Mouse (Mus musculus) intestine, embryonic 15.5 days (tissue): Measurements from ENCODE around the gene Prr14l. TPM values are rescaled to one million over a fixed set of nuclear protein-coding genes. Genes with fewer than 3 reads are reported as not detected.
A peak's percentile ranks its signal among the peaks of the same experiment; 100 is the strongest.
"Not testable (repeated sequence)": the region's sequence is repeated elsewhere in the genome, so short reads cannot be mapped to it uniquely, and the experiment has no call there.

Experiments used
- ATAC-seq: fragments of 200-750 bp; cut with Nextera tagmentation; 2 replicates; pipeline ENCODE4 v1.8.0; 2017; ENCODE audit warnings: moderate TSS enrichment, moderate library complexity
- H3K27ac ChIP-seq: fragments of 300-500 bp; sonication (generic); 2 replicates; pipeline ENCODE4 v1.5.1; 2015; ENCODE audit warnings: mild to moderate bottlenecking, inconsistent platforms
- H3K27me3 ChIP-seq: fragments of 300-500 bp; sonication (generic); replicated peaks from 2 replicates; pipeline ENCODE4 v1.6.1; 2015; ENCODE audit warnings: inconsistent platforms
- H3K36me3 ChIP-seq: fragments of 300-500 bp; sonication (generic); 2 replicates; pipeline ENCODE4 v1.6.1; 2015; ENCODE audit warnings: inconsistent platforms
- H3K4me1 ChIP-seq: fragments of 300-500 bp; sonication (generic); replicated peaks from 2 replicates; pipeline ENCODE4 v1.6.1; 2015; ENCODE audit warnings: inconsistent platforms
- H3K4me2 ChIP-seq: fragments of 300-500 bp; sonication (generic); replicated peaks from 2 replicates; pipeline ENCODE4 v1.6.1; 2015; ENCODE audit warnings: mild to moderate bottlenecking, inconsistent platforms
- H3K4me3 ChIP-seq: fragments of 300-500 bp; sonication (generic); replicated peaks from 2 replicates; pipeline ENCODE4 v1.5.1; 2015; ENCODE audit warnings: inconsistent platforms
- H3K9ac ChIP-seq: fragments of 300-500 bp; sonication (generic); 2 replicates; pipeline ENCODE4 v1.6.1; 2015; ENCODE audit warnings: inconsistent platforms
- H3K9me3 ChIP-seq: fragments of 300-500 bp; sonication (generic); 2 replicates; pipeline ENCODE4 v1.6.1; 2016; ENCODE audit warnings: inconsistent platforms
- WGBS: fragments of 180-500 bp; shearing (Covaris S2); methylation state at CpG from one replicate; pipeline ENCODE4 v1.1.7; 2015; 5-methylcytosine and 5-hydroxymethylcytosine counted together
- polyA plus RNA-seq: library from polyadenylated mRNA; unstranded; fragments of >200 nt; fragmentation: Nextera tagmentation; extraction: Ambion mirVana; gene quantifications from 2 replicates; pipeline ENCODE4 v1.2.1, GENCODE M21; 2015

The Prr14l gene
- polyA plus RNA-seq, 1 experiment from 2014 or later, result 12.4 TPM

DNA sequence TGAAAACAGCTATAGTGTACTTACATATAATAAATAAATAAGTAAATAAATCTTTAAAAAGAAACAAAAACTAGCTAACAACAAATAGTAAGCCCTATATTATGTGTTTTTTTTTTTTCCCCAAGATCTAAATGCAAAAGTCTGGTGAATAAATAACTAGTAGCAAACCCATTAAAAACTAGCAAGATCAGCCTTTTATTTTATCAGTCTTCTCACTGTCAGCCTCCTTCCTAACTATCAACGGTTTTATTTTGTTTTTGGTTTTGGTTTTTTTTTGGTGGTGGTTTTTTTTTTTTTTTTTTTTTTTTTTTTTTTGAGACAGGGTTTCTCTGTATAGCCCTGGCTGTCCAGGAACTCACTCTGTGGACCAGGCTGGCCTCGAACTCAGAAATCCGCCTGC, 4.5 kb downstream of the Prr14l start:
- not testable (repeated sequence) for H3K9me3 ChIP-seq, H3K27ac ChIP-seq, H3K9ac ChIP-seq, H3K27me3 ChIP-seq, ATAC-seq, H3K36me3 ChIP-seq, H3K4me2 ChIP-seq, H3K4me3 ChIP-seq
- WGBS, result 86% methylated on average over 3 of the region's 3 CpGs
- H3K4me1 ChIP-seq, result 0 out of 2 replicates have a peak, but pooled peaks cover 12% of the 10 kb centered on the region

GRCm38 (mm10) chr5:32849178-32849577, 4.9 kb downstream of the Prr14l start:
- 94% methylated on average over 3 of the region's 3 CpGs for WGBS
- 0 out of 2 replicates have a peak, but pooled peaks cover 2% of the 10 kb centered on the region for H3K36me3 ChIP-seq
- no peaks in the 10 kb centered on the region for H3K27me3 ChIP-seq
- ATAC-seq, result no peak
- no peak overlapping the region for H3K4me3 ChIP-seq
- no peaks in the 10 kb centered on the region for H3K9me3 ChIP-seq
- no peak overlapping the region for H3K9ac ChIP-seq
- 0 out of 2 replicates have a peak, but pooled peaks cover 12% of the 10 kb centered on the region for H3K4me1 ChIP-seq
- H3K4me2 ChIP-seq, result no peak overlapping the region
- H3K27ac ChIP-seq, result no peak overlapping the region

- H3K4me2 ChIP-seq, result no peak overlapping the region
- H3K27ac ChIP-seq, result no peak overlapping the region
- H3K27me3 ChIP-seq, result no peaks in the 10 kb centered on the region
- H3K4me1 ChIP-seq, result no peaks in the 10 kb centered on the region
- H3K9me3 ChIP-seq, result no peaks in the 10 kb centered on the region
- 93% methylated on average over 2 of the region's 2 CpGs for WGBS
- peaks cover 51% of the 10 kb centered on the region for H3K36me3 ChIP-seq
- H3K4me3 ChIP-seq, result no peak overlapping the region
- no peak for ATAC-seq
- H3K9ac ChIP-seq, result no peak overlapping the region
Observed at GRCm38 (mm10) chr5:32840029-32840428, 14.0 kb downstream of the Prr14l start.

- Histone ChIP-seq H3K36me3 (peaks cover 37% of the 10 kb centered on the region), H3K4me1 (no peaks in the 10 kb centered on the region), H3K9me3 (no peaks in the 10 kb centered on the region), H3K4me3 (no peak overlapping the region), H3K27ac (no peak overlapping the region), H3K9ac (no peak overlapping the region), H3K27me3 (no peaks in the 10 kb centered on the region), H3K4me2 (no peak overlapping the region)
- ATAC-seq, result no peak
- 91% methylated on average over 5 of the region's 5 CpGs for WGBS
Observed at GRCm38 (mm10) chr5:32836976-32837375, 17.1 kb downstream of the Prr14l start.

DNA sequence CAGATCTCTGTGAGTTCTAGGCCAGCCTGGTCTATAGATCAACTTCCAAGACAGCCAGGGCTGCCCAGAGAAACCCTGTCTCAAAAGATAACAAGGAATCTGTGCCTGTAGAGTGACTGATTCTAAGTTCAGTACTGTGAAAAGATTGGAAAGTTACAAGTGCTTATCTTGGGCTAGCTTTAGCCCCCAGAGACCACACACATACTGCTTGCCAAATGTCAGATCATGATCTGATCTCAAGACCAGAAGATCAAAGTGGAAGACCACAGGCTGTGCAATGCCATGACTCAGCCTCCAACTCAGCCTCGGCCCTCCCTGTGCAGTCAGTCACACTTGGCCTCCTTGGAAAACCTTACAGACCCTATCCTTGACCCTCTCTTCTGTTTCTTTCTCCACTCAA, 19.6 kb downstream of the Prr14l start:
- Histone ChIP-seq H3K9me3 (no peaks in the 10 kb centered on the region), H3K4me2 (no peak overlapping the region), H3K27me3 (no peaks in the 10 kb centered on the region), H3K27ac (no peak overlapping the region), H3K4me1 (no peaks in the 10 kb centered on the region), H3K36me3 (peaks cover 31% of the 10 kb centered on the region), H3K4me3 (no peak overlapping the region), H3K9ac (no peak overlapping the region)
- no peak for ATAC-seq
- 88% methylated on average over 1 of the region's 1 CpGs for WGBS

GRCm38 (mm10) chr5:32830054-32830453, 24.0 kb downstream of the Prr14l start:
- Histone ChIP-seq H3K27ac (no peak overlapping the region), H3K4me2 (no peak overlapping the region), H3K27me3 (no peaks in the 10 kb centered on the region), H3K4me3 (no peak overlapping the region), H3K9me3 (no peaks in the 10 kb centered on the region), H3K9ac (no peak overlapping the region), H3K4me1 (no peaks in the 10 kb centered on the region), H3K36me3 (peaks cover 21% of the 10 kb centered on the region)
- no peak for ATAC-seq
- 91% methylated on average over 2 of the region's 2 CpGs for whole genome bisulfite sequencing

DNA sequence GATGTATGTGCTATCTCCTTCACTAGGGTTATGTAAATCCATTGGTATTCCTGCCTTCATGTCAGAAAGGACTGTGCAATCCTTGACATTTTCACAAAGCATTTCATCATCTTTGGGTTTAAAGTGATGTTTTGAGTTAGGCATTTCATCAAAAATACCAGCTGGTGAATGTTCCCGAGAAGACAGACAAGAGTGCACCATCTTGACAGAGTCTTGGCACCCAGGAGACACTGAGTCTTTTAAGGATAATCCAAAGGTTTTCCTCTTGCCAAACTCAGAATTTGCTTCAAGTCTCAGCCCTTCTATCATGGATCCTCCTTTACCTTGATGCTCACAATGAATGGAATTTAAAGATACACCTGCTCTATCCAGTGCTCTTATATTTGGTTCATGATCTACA, 25.3 kb downstream of the Prr14l start:
- ATAC-seq, H3K9ac ChIP-seq, H3K27ac ChIP-seq, H3K4me3 ChIP-seq, H3K4me2 ChIP-seq, H3K4me1 ChIP-seq, H3K27me3 ChIP-seq, H3K9me3 ChIP-seq: not testable (repeated sequence)
- peaks cover 21% of the 10 kb centered on the region for H3K36me3 ChIP-seq
- 87% methylated on average over 1 of the region's 1 CpGs for WGBS

GRCm38 (mm10) chr5:32827009-32827408, 27.0 kb downstream of the Prr14l start, which contains the start of gene Gm20671:
TSS of gene Gm20671 (minus strand) at chr5:32827109.
- WGBS, result 94% methylated on average over 7 of the region's 7 CpGs
- H3K9ac ChIP-seq, result no peak within 1 kb of the TSS
- no peaks in the 10 kb centered on the region for H3K27me3 ChIP-seq
- ATAC-seq, result no peak
- peaks cover 22% of the 10 kb centered on the region for H3K36me3 ChIP-seq
- H3K4me3 ChIP-seq, result no peak within 1 kb of the TSS
- H3K4me1 ChIP-seq, result no peaks in the 10 kb centered on the region
- no peak within 1 kb of the TSS for H3K4me2 ChIP-seq
- no peaks in the 10 kb centered on the region for H3K9me3 ChIP-seq
- H3K27ac ChIP-seq, result no peak within 1 kb of the TSS

- WGBS, result 94% methylated on average over 8 of the region's 8 CpGs
- Histone ChIP-seq H3K36me3 (peaks cover 20% of the 10 kb centered on the region), H3K9ac (no peak overlapping the region), H3K4me1 (no peaks in the 10 kb centered on the region), H3K27ac (no peak overlapping the region), H3K9me3 (no peaks in the 10 kb centered on the region), H3K27me3 (no peaks in the 10 kb centered on the region), H3K4me3 (no peak overlapping the region), H3K4me2 (no peak overlapping the region)
- no peak for ATAC-seq
Observed at GRCm38 (mm10) chr5:32820471-32820870, 33.6 kb downstream of the Prr14l start.

DNA sequence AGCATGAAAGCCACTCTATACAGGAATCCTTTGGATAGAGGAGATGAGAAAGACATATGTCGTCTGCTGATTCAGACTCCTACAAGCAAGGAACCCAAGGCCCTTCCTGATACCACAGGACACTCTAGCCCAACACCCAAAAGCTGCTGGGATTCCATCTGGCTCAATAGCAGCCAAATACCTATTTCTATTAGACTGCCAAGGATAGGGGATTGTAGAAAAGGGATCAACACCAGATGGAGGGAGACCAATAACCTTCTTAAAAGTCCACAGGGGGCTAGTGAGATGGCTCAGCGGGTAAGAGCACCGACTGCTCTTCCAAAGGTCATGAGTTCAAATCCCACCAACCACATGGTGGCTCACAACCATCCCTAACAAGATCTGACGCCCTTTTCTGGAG, 38.7 kb downstream of the Prr14l start:
- 95% methylated on average over 4 of the region's 4 CpGs for WGBS
- no peak overlapping the region for H3K4me2 ChIP-seq
- no peak overlapping the region for H3K9ac ChIP-seq
- H3K27ac ChIP-seq, result no peak overlapping the region
- no peaks in the 10 kb centered on the region for H3K27me3 ChIP-seq
- peaks cover 19% of the 10 kb centered on the region for H3K36me3 ChIP-seq
- no peaks in the 10 kb centered on the region for H3K4me1 ChIP-seq
- H3K4me3 ChIP-seq, result no peak overlapping the region
- no peak for ATAC-seq
- no peaks in the 10 kb centered on the region for H3K9me3 ChIP-seq

DNA sequence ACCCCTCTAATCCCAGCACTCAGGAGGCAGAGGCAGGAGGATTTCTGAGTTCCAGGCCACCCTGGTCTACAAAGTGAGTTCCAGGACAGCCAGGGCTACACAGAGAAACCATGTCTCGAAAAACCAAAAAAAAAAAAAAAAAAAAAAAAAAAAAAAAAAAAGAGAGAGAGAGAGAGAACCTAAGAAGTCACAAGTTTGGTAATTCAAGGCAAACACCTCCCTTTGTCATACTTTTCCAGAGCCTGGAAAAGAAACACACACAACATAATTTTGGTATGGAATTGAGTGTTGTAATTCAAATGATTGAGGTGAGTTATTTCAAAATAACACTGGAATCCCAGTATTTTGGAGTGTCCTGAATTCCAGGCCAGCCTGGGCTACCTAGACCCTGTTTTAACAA, 67.6 kb downstream of the Prr14l start:
- H3K4me3 ChIP-seq, H3K27me3 ChIP-seq, H3K36me3 ChIP-seq, ATAC-seq, H3K27ac ChIP-seq, H3K4me1 ChIP-seq, H3K4me2 ChIP-seq, H3K9me3 ChIP-seq, H3K9ac ChIP-seq: not testable (repeated sequence)
- 75% methylated on average over 1 of the region's 1 CpGs for WGBS

DNA sequence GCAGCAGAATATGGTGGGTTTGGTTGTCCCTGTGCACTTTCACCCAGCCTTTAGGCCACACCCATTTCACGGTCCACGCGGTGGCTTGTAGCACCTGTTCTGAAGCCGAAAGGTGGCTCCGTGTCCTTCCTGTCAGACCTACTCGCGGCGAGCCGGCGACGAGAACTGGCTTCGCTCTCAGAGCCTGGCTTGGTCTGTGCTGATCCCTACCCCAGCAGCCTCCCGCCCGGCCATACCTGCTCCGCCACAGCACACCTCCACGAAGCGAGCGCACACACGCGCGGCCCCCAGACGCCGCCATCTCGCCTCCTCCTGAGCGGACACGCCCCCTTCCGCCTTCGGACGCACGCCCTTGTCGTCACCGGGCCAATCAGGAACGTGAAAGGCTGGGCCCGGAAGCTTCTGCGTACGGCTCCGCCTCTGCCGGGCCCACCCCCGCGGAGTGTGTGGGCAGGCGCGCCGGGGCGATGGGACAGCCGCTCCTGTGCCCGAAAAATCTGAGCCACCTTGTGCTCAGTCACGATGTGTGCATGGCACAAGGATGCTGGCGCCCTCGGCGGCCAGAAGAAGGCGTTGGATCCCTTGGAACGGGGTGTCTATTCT, 68.6 kb downstream of the Prr14l start, which contains the start of gene Pisd:
TSS of gene Pisd (minus strand) at position 334 of the 603 bp plus-strand sequence.
- Histone ChIP-seq H3K27me3 (no peaks in the 10 kb centered on the region), H3K9me3 (no peaks in the 10 kb centered on the region), H3K9ac (peak within 1 kb of the TSS; percentile 54), H3K27ac (peak within 1 kb of the TSS; percentile 48; the same call in 1 of the 2 replicates), H3K4me2 (peak within 1 kb of the TSS; percentile 88), H3K4me1 (0 out of 2 replicates have a peak, but pooled peaks cover 2% of the 10 kb centered on the region), H3K4me3 (peak within 1 kb of the TSS; percentile 74), H3K36me3 (peaks cover 4% of the 10 kb centered on the region; the same call in 1 of the 2 replicates)
- WGBS, result under 1% methylated on average over 52 of the region's 52 CpGs
- peak; percentile 100 for ATAC-seq

GRCm38 (mm10) chr5:32784726-32785125, 69.3 kb downstream of the Prr14l start:
- 0 out of 2 replicates have a peak, but pooled peaks cover 2% of the 10 kb centered on the region for H3K4me1 ChIP-seq
- peak overlapping the region; percentile 88 for H3K4me2 ChIP-seq
- ATAC-seq, result no peak
- H3K36me3 ChIP-seq, result peaks cover 4% of the 10 kb centered on the region; the same call in 1 of the 2 replicates
- no peaks in the 10 kb centered on the region for H3K27me3 ChIP-seq
- H3K4me3 ChIP-seq, result peak overlapping the region; percentile 74
- H3K9ac ChIP-seq, result peak overlapping the region; percentile 54
- 22% methylated on average over 5 of the region's 5 CpGs for WGBS
- H3K27ac ChIP-seq, result no peak overlapping the region
- H3K9me3 ChIP-seq, result no peaks in the 10 kb centered on the region
